Comparison of ENCODE assay signal across 9 mouse cellular contexts in genomic region chr4:153417164-153417896, GRCm38 (mm10).
DNase-seq lines count a peak whose midpoint lies in the region; ATAC-seq lines count a peak whose summit lies in the region.
"Had no signal": no experiment of that assay in that cellular context is flagged by ENCODE, and none has a peak within 500 bp of the region (broad histone marks: within the 10 kb centered on the region; RNA-seq: fewer than 3 reads in every experiment).

No protein-coding gene starts in this region.

- H3K27me3 ChIP-seq in heart, embryonic 11.5 days (ENCODE audit: control insufficient read depth, insufficient read depth, low read length): peaks cover 11% of the 10 kb centered on the region
- peaks cover 32% of the 10 kb centered on the region for H3K27me3 ChIP-seq in forebrain, embryonic 12.5 days
- no peaks in the 10 kb centered on the region for H3K27me3 ChIP-seq in liver, embryonic 13.5 days
- H3K27me3 ChIP-seq: megakaryocyte, embryonic 14.5 days had no signal

- intact Hi-C loops in heart, postnatal 14 days (cut with DNase I): no loop called here

- H3K4me2 ChIP-seq in heart, embryonic 11.5 days: peak overlapping the region; percentile 71
- peak overlapping the region; percentile 47 for H3K4me2 ChIP-seq in forebrain, embryonic 12.5 days
- H3K4me2 ChIP-seq in liver, embryonic 13.5 days: peak overlapping the region; percentile 33

- H3K4me3 ChIP-seq in heart, embryonic 11.5 days (ENCODE audit: low read depth, low read length): peak overlapping the region; percentile 31
- peak overlapping the region; percentile 25 for H3K4me3 ChIP-seq in forebrain, embryonic 12.5 days (replicated peaks)
- no peak overlapping the region for H3K4me3 ChIP-seq in liver, embryonic 13.5 days (replicated peaks)
- H3K4me3 ChIP-seq: megakaryocyte, embryonic 14.5 days had no signal

- peaks cover 12% of the 10 kb centered on the region for H3K4me1 ChIP-seq in heart, embryonic 11.5 days (ENCODE audit: control insufficient read depth, insufficient read depth, low read length)
- peaks cover 20% of the 10 kb centered on the region for H3K4me1 ChIP-seq in forebrain, embryonic 12.5 days
- no peaks in the 10 kb centered on the region for H3K4me1 ChIP-seq in liver, embryonic 13.5 days (replicated peaks)
- H3K4me1 ChIP-seq: megakaryocyte, embryonic 14.5 days had no signal

- H3K36me3 ChIP-seq in heart, embryonic 11.5 days (ENCODE audit: control insufficient read depth, insufficient read depth, low read length): no peaks in the 10 kb centered on the region
- no peaks in the 10 kb centered on the region for H3K36me3 ChIP-seq in forebrain, embryonic 12.5 days (replicated peaks)
- no peaks in the 10 kb centered on the region for H3K36me3 ChIP-seq in liver, embryonic 13.5 days

- DNase-seq in heart, postnatal 14 days: no peak
- peak; percentile 53 for DNase-seq in ES-CJ7 (ENCODE audit: low read depth, low spot score)
- DNase-seq in liver, embryonic 13.5 days: no peak
- no peak for DNase-seq in urinary bladder, postnatal 36 days (ENCODE audit: low spot score in 2 of 2)
- DNase-seq in urinary bladder, adult 18-20 months (ENCODE audit: low spot score in 2 of 2): no peak
- DNase-seq in left cerebral cortex, adult 18-20 months (ENCODE audit: low spot score in 2 of 2): no peak

- H3K9me3 ChIP-seq in heart, embryonic 11.5 days (replicated peaks; ENCODE audit: control insufficient read depth, low read length): no peaks in the 10 kb centered on the region
- no peaks in the 10 kb centered on the region for H3K9me3 ChIP-seq in forebrain, embryonic 12.5 days
- no peaks in the 10 kb centered on the region for H3K9me3 ChIP-seq in liver, embryonic 13.5 days (replicated peaks)

- no peak overlapping the region for H3K27ac ChIP-seq in heart, embryonic 11.5 days (ENCODE audit: low read depth, low read length)
- H3K27ac ChIP-seq in forebrain, embryonic 12.5 days: no peak overlapping the region
- H3K27ac ChIP-seq in liver, embryonic 13.5 days: no peak overlapping the region

- 3% methylated on average over 23 of the region's 23 CpGs for WGBS in heart, embryonic 11.5 days (ENCODE audit: insufficient replicate concordance)
- WGBS in forebrain, embryonic 12.5 days: 3% methylated on average over 23 of the region's 23 CpGs
- WGBS in liver, embryonic 13.5 days (ENCODE audit: insufficient replicate concordance): 5% methylated on average over 22 of the region's 23 CpGs

- no peak overlapping the region for H3K9ac ChIP-seq in heart, embryonic 11.5 days (ENCODE audit: low read depth, low read length)
- H3K9ac ChIP-seq in forebrain, embryonic 12.5 days: peak overlapping the region; percentile 33; the same call in 1 of the 2 replicates
- H3K9ac ChIP-seq in liver, embryonic 13.5 days: no peak overlapping the region

- ATAC-seq in heart, embryonic 11.5 days (replicated peaks; ENCODE audit: insufficient number of reproducible peaks, low FRiP score, low TSS enrichment): peak; percentile 40; the same call in 1 of the 2 replicates
- ATAC-seq in forebrain, embryonic 12.5 days (ENCODE audit: low FRiP score): peak; percentile 71
- ATAC-seq in liver, embryonic 13.5 days (ENCODE audit: low read depth): 0 out of 2 replicates have a peak, but pooled peaks have one; percentile 20

Comparison
In these comparisons a context has a peak if more than half of its experiments do, and no peak if none do; other contexts are left out.
1. ATAC-seq: peak in every context shown above with its lines; median percentile 71 in forebrain, embryonic 12.5 days; 40 in heart, embryonic 11.5 days; 20 in liver, embryonic 13.5 days.